Mouse (Mus musculus) neural tube, embryonic 14.5 days (tissue): ENCODE data around the gene Neurog3. TPM values are rescaled to one million over a fixed set of nuclear protein-coding genes. Genes with fewer than 3 reads are reported as not detected.

Experiments used
- ATAC-seq: fragments of 200-750 bp; cut with Nextera tagmentation; 2 replicates; pipeline ENCODE4 v1.8.0; 2017; ENCODE audit warnings: low read depth, mild to moderate bottlenecking, moderate TSS enrichment, moderate library complexity
- H3K27ac ChIP-seq: fragments of 300-500 bp; sonication (generic); 2 replicates; pipeline ENCODE4 v1.5.1; 2014; ENCODE audit warnings: low read depth, mild to moderate bottlenecking, control low read depth, low read length, moderate library complexity, mixed read lengths
- H3K27me3 ChIP-seq: fragments of 300-500 bp; sonication (generic); 2 replicates; pipeline ENCODE4 v1.6.1; 2014; ENCODE audit warnings: low read length; ENCODE audit not compliant: control insufficient read depth, insufficient read depth
- H3K36me3 ChIP-seq: fragments of 300-500 bp; sonication (generic); 2 replicates; pipeline ENCODE4 v1.6.1; 2014; ENCODE audit warnings: low read length, mixed read lengths; ENCODE audit not compliant: control insufficient read depth, insufficient read depth
- H3K4me1 ChIP-seq: fragments of 300-500 bp; sonication (generic); 2 replicates; pipeline ENCODE4 v1.6.1; 2014; ENCODE audit warnings: low read length; ENCODE audit not compliant: control insufficient read depth, insufficient read depth
- H3K4me2 ChIP-seq: fragments of 300-500 bp; sonication (generic); 2 replicates; pipeline ENCODE4 v1.6.1; 2014; ENCODE audit warnings: mild to moderate bottlenecking, low read depth, low read length, control low read depth
- H3K4me3 ChIP-seq: fragments of 300-500 bp; sonication (generic); 2 replicates; pipeline ENCODE4 v1.5.1; 2014; ENCODE audit warnings: low read depth, low read length, control low read depth, mixed read lengths
- H3K9ac ChIP-seq: fragments of 300-500 bp; sonication (generic); replicated peaks from 2 replicates; pipeline ENCODE4 v1.6.1; 2014; ENCODE audit warnings: low read depth, mild to moderate bottlenecking, control low read depth, low read length, mixed read lengths
- H3K9me3 ChIP-seq: fragments of 300-500 bp; sonication (generic); 2 replicates; pipeline ENCODE4 v1.6.1; 2016; ENCODE audit warnings: low read length; ENCODE audit not compliant: control insufficient read depth
- WGBS: fragments of 180-500 bp; shearing (Covaris S2); extraction: QIAGEN DNeasy Blood & Tissue Kit; methylation state at CpG from one replicate; pipeline ENCODE4 v1.1.7; 2014; 5-methylcytosine and 5-hydroxymethylcytosine counted together
- polyA plus RNA-seq: library from polyadenylated mRNA; unstranded; fragments of >200 nt; fragmentation: Nextera tagmentation; extraction: Ambion mirVana; gene quantifications from 2 replicates; pipeline ENCODE4 v1.2.1, GENCODE M21; 2014

Gene Neurog3
- polyA plus RNA-seq, 1 experiment from 2014 or later = 0.16 TPM

GRCm38 (mm10) chr10:62101504-62102439 is 31.1 kb upstream of the Neurog3 start:
- H3K27ac ChIP-seq = peak overlapping the region; percentile 91
- peaks cover 16% of the 10 kb centered on the region for H3K4me1 ChIP-seq
- peak; percentile 80 for ATAC-seq
- no peaks in the 10 kb centered on the region; the same call in 1 of the 2 replicates for H3K36me3 ChIP-seq
- H3K9ac ChIP-seq = no peak overlapping the region
- 10% methylated on average over 7 of the region's 7 CpGs for WGBS
- H3K27me3 ChIP-seq = peaks cover 4% of the 10 kb centered on the region; the same call in 1 of the 2 replicates
- H3K9me3 ChIP-seq = no peaks in the 10 kb centered on the region
- no peak overlapping the region for H3K4me2 ChIP-seq
- no peak overlapping the region for H3K4me3 ChIP-seq

GRCm38 (mm10) chr10:62104835-62105576 is 27.9 kb upstream of the Neurog3 start:
- H3K36me3 ChIP-seq = no peaks in the 10 kb centered on the region; the same call in 1 of the 2 replicates
- no peaks in the 10 kb centered on the region for H3K9me3 ChIP-seq
- no peak overlapping the region for H3K4me2 ChIP-seq
- H3K9ac ChIP-seq = no peak overlapping the region
- H3K27ac ChIP-seq = no peak overlapping the region
- 30% methylated on average over 7 of the region's 7 CpGs for WGBS
- no peak overlapping the region for H3K4me3 ChIP-seq
- peaks cover 21% of the 10 kb centered on the region for H3K4me1 ChIP-seq
- ATAC-seq = no peak
- H3K27me3 ChIP-seq = peaks cover 7% of the 10 kb centered on the region; the same call in 1 of the 2 replicates

- no peaks in the 10 kb centered on the region for H3K9me3 ChIP-seq
- no peak for ATAC-seq
- 62% methylated on average over 9 of the region's 9 CpGs for WGBS
- H3K4me3 ChIP-seq = no peak overlapping the region
- peaks cover 12% of the 10 kb centered on the region; the same call in 1 of the 2 replicates for H3K4me1 ChIP-seq
- H3K36me3 ChIP-seq = no peaks in the 10 kb centered on the region; the same call in 1 of the 2 replicates
- no peak overlapping the region for H3K4me2 ChIP-seq
- H3K9ac ChIP-seq = no peak overlapping the region
- H3K27me3 ChIP-seq = peaks cover 10% of the 10 kb centered on the region
- H3K27ac ChIP-seq = no peak overlapping the region
Measured at GRCm38 (mm10) chr10:62107048-62107447, 25.8 kb upstream of the Neurog3 start.

- H3K36me3 ChIP-seq = no peaks in the 10 kb centered on the region; the same call in 1 of the 2 replicates
- no peak overlapping the region for H3K27ac ChIP-seq
- peak; percentile 89 for ATAC-seq
- peak overlapping the region; percentile 88 for H3K9ac ChIP-seq
- peak overlapping the region; percentile 79 for H3K4me3 ChIP-seq
- under 1% methylated on average over 56 of the region's 57 CpGs for WGBS
- H3K4me1 ChIP-seq = peaks cover 12% of the 10 kb centered on the region; the same call in 1 of the 2 replicates
- peak overlapping the region; percentile 93 for H3K4me2 ChIP-seq
- peaks cover 6% of the 10 kb centered on the region; the same call in 1 of the 2 replicates for H3K27me3 ChIP-seq
- H3K9me3 ChIP-seq = no peaks in the 10 kb centered on the region
Measured at GRCm38 (mm10) chr10:62110504-62111206, 22.2 kb upstream of the Neurog3 start.

GRCm38 (mm10) chr10:62111207-62111576 is 21.7 kb upstream of the Neurog3 start:
- H3K27ac ChIP-seq = no peak overlapping the region
- no peaks in the 10 kb centered on the region for H3K9me3 ChIP-seq
- no peaks in the 10 kb centered on the region; the same call in 1 of the 2 replicates for H3K36me3 ChIP-seq
- no peak; the same call in 1 of the 2 replicates for ATAC-seq
- H3K4me3 ChIP-seq = peak overlapping the region; percentile 79
- peaks cover 12% of the 10 kb centered on the region; the same call in 1 of the 2 replicates for H3K4me1 ChIP-seq
- H3K4me2 ChIP-seq = peak overlapping the region; percentile 93
- no peak overlapping the region for H3K9ac ChIP-seq
- H3K27me3 ChIP-seq = peaks cover 6% of the 10 kb centered on the region; the same call in 1 of the 2 replicates
- WGBS = 42% methylated on average over 6 of the region's 6 CpGs

- Histone ChIP-seq H3K27me3 (peaks cover 6% of the 10 kb centered on the region; the same call in 1 of the 2 replicates), H3K4me1 (peaks cover 12% of the 10 kb centered on the region; the same call in 1 of the 2 replicates), H3K4me3 (no peak overlapping the region), H3K4me2 (no peak overlapping the region), H3K9me3 (no peaks in the 10 kb centered on the region), H3K9ac (no peak overlapping the region), H3K36me3 (no peaks in the 10 kb centered on the region), H3K27ac (0 out of 2 replicates have a peak overlapping the region, but pooled peaks have one; percentile 16)
- ATAC-seq = no peak; the same call in 1 of the 2 replicates
- 48% methylated on average over 9 of the region's 9 CpGs for WGBS
Measured at GRCm38 (mm10) chr10:62113865-62114647, 18.8 kb upstream of the Neurog3 start.

GRCm38 (mm10) chr10:62127137-62127536 is 5.8 kb upstream of the Neurog3 start:
- Histone ChIP-seq H3K4me1 (peaks cover 7% of the 10 kb centered on the region; the same call in 1 of the 2 replicates), H3K4me2 (no peak overlapping the region), H3K9ac (no peak overlapping the region), H3K27ac (no peak overlapping the region), H3K4me3 (no peak overlapping the region), H3K9me3 (no peaks in the 10 kb centered on the region), H3K36me3 (no peaks in the 10 kb centered on the region), H3K27me3 (peaks cover 56% of the 10 kb centered on the region)
- WGBS = 40% methylated on average over 6 of the region's 6 CpGs
- ATAC-seq = no peak
